Mouse (Mus musculus) heart, embryonic 16.5 days (tissue): ENCODE data around the gene Egfem1. TPM values are rescaled to one million over a fixed set of nuclear protein-coding genes. Genes with fewer than 3 reads are reported as not detected.
A peak's percentile ranks its signal among the peaks of the same experiment; 100 is the strongest.

Experiments used
- ATAC-seq: fragments of 200-750 bp; cut with Nextera tagmentation; replicated peaks from 2 replicates; pipeline ENCODE4 v1.8.0; 2017; ENCODE audit warnings: moderate number of reproducible peaks; ENCODE audit not compliant: insufficient read depth, low FRiP score; ENCODE audit errors: extremely low read depth
- H3K27ac ChIP-seq: fragments of 300-500 bp; sonication (generic); 2 replicates; pipeline ENCODE4 v1.5.1; 2014; ENCODE audit warnings: mild to moderate bottlenecking, low read length, control low read depth, moderate library complexity
- H3K27me3 ChIP-seq: fragments of 300-500 bp; sonication (generic); 2 replicates; pipeline ENCODE4 v1.6.1; 2014; ENCODE audit warnings: low read length, mixed read lengths; ENCODE audit not compliant: control insufficient read depth, insufficient read depth
- H3K36me3 ChIP-seq: fragments of 300-500 bp; sonication (generic); 2 replicates; pipeline ENCODE4 v1.6.1; 2014; ENCODE audit not compliant: control insufficient read depth, insufficient read depth
- H3K4me1 ChIP-seq: fragments of 300-500 bp; sonication (generic); 2 replicates; pipeline ENCODE4 v1.6.1; 2014; ENCODE audit warnings: low read length, mixed read lengths; ENCODE audit not compliant: control insufficient read depth, insufficient read depth
- H3K4me2 ChIP-seq: fragments of 300-500 bp; sonication (generic); 2 replicates; pipeline ENCODE4 v1.6.1; 2014; ENCODE audit warnings: low read depth, mild to moderate bottlenecking, control low read depth, low read length
- H3K4me3 ChIP-seq: fragments of 300-500 bp; sonication (generic); 2 replicates; pipeline ENCODE4 v1.5.1; 2014; ENCODE audit warnings: mild to moderate bottlenecking, control low read depth, low read length
- H3K9ac ChIP-seq: fragments of 300-500 bp; sonication (generic); 2 replicates; pipeline ENCODE4 v1.6.1; 2014; ENCODE audit warnings: low read length, control low read depth
- H3K9me3 ChIP-seq: fragments of 300-500 bp; sonication (generic); replicated peaks from 2 replicates; pipeline ENCODE4 v1.6.1; 2016; ENCODE audit warnings: low read length; ENCODE audit not compliant: control insufficient read depth
- WGBS: fragments of 180-500 bp; shearing (Covaris S2); extraction: QIAGEN DNeasy Blood & Tissue Kit; methylation state at CpG from one replicate; pipeline ENCODE4 v1.1.7; 2014; 5-methylcytosine and 5-hydroxymethylcytosine counted together
- polyA plus RNA-seq: library from polyadenylated mRNA; unstranded; fragments of >200 nt; fragmentation: Nextera tagmentation; extraction: Ambion mirVana; gene quantifications from 2 replicates; pipeline ENCODE4 v1.2.1, GENCODE M21; 2015

Egfem1 gene
- polyA plus RNA-seq, 1 experiment from 2014 or later: 0.95 TPM

GRCm38 (mm10) chr3:29366907-29367306 lies 285.1 kb downstream of the Egfem1 start:
- no peaks in the 10 kb centered on the region for H3K4me1 ChIP-seq
- no peak overlapping the region for H3K27ac ChIP-seq
- no peak overlapping the region for H3K4me2 ChIP-seq
- no peaks in the 10 kb centered on the region for H3K27me3 ChIP-seq
- no peak for ATAC-seq
- no peak overlapping the region for H3K4me3 ChIP-seq
- H3K9me3 ChIP-seq: no peaks in the 10 kb centered on the region
- H3K9ac ChIP-seq: no peak overlapping the region
- 69% methylated on average over 8 of the region's 8 CpGs for WGBS
- H3K36me3 ChIP-seq: no peaks in the 10 kb centered on the region

GRCm38 (mm10) chr3:29370519-29370918 lies 288.7 kb downstream of the Egfem1 start:
- no peaks in the 10 kb centered on the region for H3K27me3 ChIP-seq

DNA sequence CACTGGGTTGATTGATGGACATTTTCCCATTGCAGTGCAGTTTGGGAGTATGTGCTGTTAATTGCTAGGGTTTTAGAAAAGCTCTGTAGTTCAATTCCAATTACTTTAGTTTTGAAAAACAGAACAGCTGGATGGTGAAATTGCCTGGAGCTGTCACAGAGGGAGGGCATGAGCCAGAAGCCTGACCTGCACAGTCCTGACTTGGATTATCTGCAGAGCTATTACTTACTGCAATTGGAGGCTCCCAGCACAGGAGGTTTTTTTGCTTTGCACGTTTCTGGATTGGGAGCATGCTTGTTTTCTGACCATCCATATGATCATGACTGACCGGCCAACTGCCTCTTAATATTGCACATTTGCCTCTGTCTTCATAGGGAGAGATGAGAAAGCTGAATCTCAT lies 299.4 kb downstream of the Egfem1 start:
- no peak for ATAC-seq
- Histone ChIP-seq H3K4me2 (no peak overlapping the region), H3K4me3 (no peak overlapping the region), H3K9me3 (no peaks in the 10 kb centered on the region), H3K36me3 (no peaks in the 10 kb centered on the region), H3K27me3 (no peaks in the 10 kb centered on the region), H3K27ac (no peak overlapping the region), H3K4me1 (no peaks in the 10 kb centered on the region), H3K9ac (no peak overlapping the region)
- WGBS: 72% methylated on average over 2 of the region's 2 CpGs

More at GRCm38 (mm10) chr3:29370519-29370918, 288.7 kb downstream of the Egfem1 start:
- ATAC-seq: no peak
- Histone ChIP-seq H3K4me1 (no peaks in the 10 kb centered on the region), H3K4me2 (no peak overlapping the region), H3K9me3 (no peaks in the 10 kb centered on the region), H3K27ac (no peak overlapping the region), H3K36me3 (no peaks in the 10 kb centered on the region), H3K9ac (no peak overlapping the region), H3K4me3 (no peak overlapping the region)
- 70% methylated on average over 5 of the region's 5 CpGs for WGBS

- Histone ChIP-seq H3K9ac (no peak overlapping the region), H3K4me2 (no peak overlapping the region), H3K9me3 (no peaks in the 10 kb centered on the region), H3K27ac (no peak overlapping the region), H3K4me1 (no peaks in the 10 kb centered on the region), H3K27me3 (no peaks in the 10 kb centered on the region), H3K36me3 (no peaks in the 10 kb centered on the region), H3K4me3 (no peak overlapping the region)
- WGBS: 74% methylated on average over 3 of the region's 3 CpGs
- no peak for ATAC-seq
Observed at GRCm38 (mm10) chr3:29399064-29399463, 317.2 kb downstream of the Egfem1 start.

DNA sequence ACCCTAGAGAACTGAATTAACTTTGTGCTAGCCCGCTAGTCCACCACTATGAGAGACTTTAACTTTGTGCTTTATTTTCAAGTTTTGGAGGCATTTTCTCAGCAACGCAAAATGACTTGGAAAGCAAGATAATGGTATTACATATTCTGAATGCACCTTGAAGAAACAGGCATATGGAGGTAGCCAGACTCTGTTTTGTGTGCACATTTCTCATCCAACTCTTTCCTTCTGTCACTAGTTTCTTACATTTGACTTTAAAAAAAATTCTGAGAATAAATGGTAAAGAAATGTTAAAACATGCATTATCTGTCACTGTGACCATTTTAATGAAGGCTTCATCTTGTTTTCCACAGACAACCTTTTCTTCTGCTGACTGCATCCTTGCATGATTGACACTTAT lies 339.8 kb downstream of the Egfem1 start:
- Histone ChIP-seq H3K4me3 (no peak overlapping the region), H3K9me3 (no peaks in the 10 kb centered on the region), H3K27me3 (no peaks in the 10 kb centered on the region), H3K4me1 (no peaks in the 10 kb centered on the region), H3K36me3 (no peaks in the 10 kb centered on the region), H3K9ac (no peak overlapping the region), H3K27ac (no peak overlapping the region), H3K4me2 (no peak overlapping the region)
- WGBS: 94% methylated on average over 2 of the region's 2 CpGs
- ATAC-seq: no peak

- ATAC-seq: no peak
- H3K4me3 ChIP-seq: no peak overlapping the region
- no peak overlapping the region for H3K4me2 ChIP-seq
- H3K36me3 ChIP-seq: no peaks in the 10 kb centered on the region
- no peaks in the 10 kb centered on the region for H3K27me3 ChIP-seq
- no peaks in the 10 kb centered on the region for H3K4me1 ChIP-seq
- H3K9ac ChIP-seq: no peak overlapping the region
- no peaks in the 10 kb centered on the region for H3K9me3 ChIP-seq
- no peak overlapping the region for H3K27ac ChIP-seq
- 74% methylated on average over 10 of the region's 10 CpGs for WGBS
Observed at GRCm38 (mm10) chr3:29432109-29433091, 350.6 kb downstream of the Egfem1 start.

- Histone ChIP-seq H3K36me3 (no peaks in the 10 kb centered on the region), H3K4me1 (no peaks in the 10 kb centered on the region), H3K27ac (no peak overlapping the region), H3K9me3 (no peaks in the 10 kb centered on the region), H3K4me2 (no peak overlapping the region), H3K4me3 (no peak overlapping the region), H3K9ac (no peak overlapping the region), H3K27me3 (no peaks in the 10 kb centered on the region)
- ATAC-seq: no peak
- WGBS: 88% methylated on average over 6 of the region's 6 CpGs
Observed at GRCm38 (mm10) chr3:29443024-29443423, 361.2 kb downstream of the Egfem1 start.

GRCm38 (mm10) chr3:29444661-29445060 lies 362.8 kb downstream of the Egfem1 start:
- H3K4me1 ChIP-seq: no peaks in the 10 kb centered on the region
- no peak overlapping the region for H3K27ac ChIP-seq
- no peaks in the 10 kb centered on the region for H3K36me3 ChIP-seq
- H3K4me3 ChIP-seq: no peak overlapping the region
- no peaks in the 10 kb centered on the region for H3K9me3 ChIP-seq
- H3K9ac ChIP-seq: no peak overlapping the region
- 42% methylated on average over 5 of the region's 5 CpGs for WGBS
- no peak for ATAC-seq
- no peaks in the 10 kb centered on the region for H3K27me3 ChIP-seq
- no peak overlapping the region for H3K4me2 ChIP-seq

DNA sequence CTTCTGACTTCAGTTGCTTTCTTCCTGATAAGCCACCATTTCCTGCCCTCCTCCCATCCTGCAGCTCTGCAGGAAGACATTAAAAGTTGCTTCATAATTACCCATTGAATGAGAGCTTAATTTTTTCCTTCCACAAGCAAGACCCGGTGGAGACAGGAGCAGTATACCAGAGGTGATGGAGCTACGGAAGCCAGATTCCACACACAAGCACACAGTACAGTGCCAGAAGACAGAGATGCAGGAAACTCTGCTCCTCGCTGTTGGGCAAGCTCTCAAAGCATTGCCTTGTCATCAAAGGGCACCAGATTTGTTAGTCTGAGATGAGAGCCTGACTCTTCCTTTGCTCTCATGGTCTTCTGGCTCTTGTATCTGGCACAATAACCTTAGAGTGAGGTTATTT lies 364.3 kb downstream of the Egfem1 start:
- 40% methylated on average over 3 of the region's 3 CpGs for WGBS

More for the DNA sequence above, 364.3 kb downstream of the Egfem1 start:
- peak; percentile 73; the same call in 1 of the 2 replicates for ATAC-seq
- H3K36me3 ChIP-seq: no peaks in the 10 kb centered on the region
- H3K4me1 ChIP-seq: no peaks in the 10 kb centered on the region
- H3K27ac ChIP-seq: no peak overlapping the region
- H3K9me3 ChIP-seq: no peaks in the 10 kb centered on the region
- H3K27me3 ChIP-seq: no peaks in the 10 kb centered on the region
- H3K4me2 ChIP-seq: no peak overlapping the region
- H3K4me3 ChIP-seq: no peak overlapping the region
- H3K9ac ChIP-seq: no peak overlapping the region
